Comparison of ENCODE assay signal across 8 mouse cellular contexts in genomic region chr6:82705221-82705620, GRCm38 (mm10). TPM values are rescaled to one million over a fixed set of nuclear protein-coding genes. Genes with fewer than 3 reads are reported as not detected.
DNase-seq lines count a peak whose midpoint lies in the region; ATAC-seq and TF ChIP-seq lines count a peak whose summit lies in the region.

TSS of gene Pole4 (minus strand) at chr6:82705365.

- H3K27me3 ChIP-seq in testis, adult 2 months (ENCODE audit: control insufficient read depth, insufficient read depth, low read length), result no peaks in the 10 kb centered on the region
- H3K27me3 ChIP-seq in limb, embryonic 12.5 days, result no peaks in the 10 kb centered on the region; the same call in 1 of the 2 replicates

- H3K36me3 ChIP-seq in testis, adult 2 months (ENCODE audit: control insufficient read depth, insufficient read depth, low read length), result no peaks in the 10 kb centered on the region
- no peaks in the 10 kb centered on the region for H3K36me3 ChIP-seq in limb, embryonic 12.5 days

- WGBS in limb, embryonic 12.5 days, result 70% methylated on average over 5 of the region's 5 CpGs
- WGBS in olfactory bulb, adult 2 months, result 87% methylated on average over 5 of the region's 5 CpGs

- H3K27ac ChIP-seq in testis, adult 2 months (ENCODE audit: control insufficient read depth, insufficient read depth, low read depth, low read length), result no peak within 1 kb of the TSS
- H3K27ac ChIP-seq in limb, embryonic 12.5 days, result no peak within 1 kb of the TSS
- no peak within 1 kb of the TSS for H3K27ac ChIP-seq in olfactory bulb, adult 2 months (ENCODE audit: insufficient read depth, low read depth, low read length)

- H3K4me1 ChIP-seq in testis, adult 2 months (ENCODE audit: control insufficient read depth, insufficient read depth, low read length), result peaks cover 2% of the 10 kb centered on the region; the same call in 1 of the 2 replicates
- no peaks in the 10 kb centered on the region for H3K4me1 ChIP-seq in limb, embryonic 12.5 days (replicated peaks)
- H3K4me1 ChIP-seq in olfactory bulb, adult 2 months (ENCODE audit: control insufficient read depth, insufficient read depth, low read length), result no peaks in the 10 kb centered on the region

- no peak for DNase-seq in testis, postnatal 14 days (ENCODE audit: low spot score)
- no peak for DNase-seq in heart, postnatal 14 days
- DNase-seq in frontal cortex, postnatal 14 days (ENCODE audit: low spot score in 2 of 2), result no peak
- DNase-seq in ovary, adult 18-20 months (ENCODE audit: low spot score), result no peak

- H3K4me3 ChIP-seq in testis, adult 2 months (ENCODE audit: control insufficient read depth, low read depth, low read length), result no peak within 1 kb of the TSS
- H3K4me3 ChIP-seq in limb, embryonic 12.5 days (replicated peaks), result no peak within 1 kb of the TSS
- no peak within 1 kb of the TSS for H3K4me3 ChIP-seq in olfactory bulb, adult 2 months (ENCODE audit: insufficient read depth, low read depth, low read length)

- H3K4me2 ChIP-seq in limb, embryonic 12.5 days, result no peak within 1 kb of the TSS

- TF ChIP-seq CTCF in testis, adult 2 months (IDR thresholded peaks at IDR 0.05; ENCODE audit: control insufficient read depth, insufficient read depth, insufficient replicate concordance, low read depth, low read length), result no peak
- no peak for TF ChIP-seq CTCF in olfactory bulb, adult 2 months (IDR thresholded peaks at IDR 0.05; ENCODE audit: insufficient read depth, low read depth, low read length)

- intact Hi-C loops in heart, postnatal 14 days (cut with DNase I), result loop anchor here (10.0 kb wide), 1 partner anchor 590 kb away; no protein-coding TSS in a partner anchor

- ATAC-seq in erythroblast, adult 5-6 weeks (replicated peaks; ENCODE audit: low FRiP score, poor library complexity, severe bottlenecking), result no peak
- ATAC-seq in limb, embryonic 12.5 days (ENCODE audit: insufficient number of reproducible peaks, insufficient read depth, low FRiP score, low TSS enrichment, low read depth), result no peak

- no peak within 1 kb of the TSS for H3K9ac ChIP-seq in limb, embryonic 12.5 days (replicated peaks)

- H3K9me3 ChIP-seq in limb, embryonic 12.5 days, result no peaks in the 10 kb centered on the region

- no peak for TF ChIP-seq POLR2A in testis, adult 2 months (IDR thresholded peaks at IDR 0.05; ENCODE audit: control insufficient read depth, low read depth, low read length)
- TF ChIP-seq POLR2A in olfactory bulb, adult 2 months (IDR thresholded peaks at IDR 0.05; ENCODE audit: insufficient read depth, low read depth, low read length), result no peak

RNA-seq across cellular contexts. Expression of gene Pole4, which starts in this region (rescaled TPM):
- polyA plus RNA-seq in testis, adult 2 months (2012; rRNA removed), result 11.6 and 16.4 TPM in 2 replicates
- 13.8 and 21.9 TPM in 2 replicates for total RNA-seq in erythroblast, adult 5-6 weeks (2015; ENCODE audit: low replicate concordance)
- 12.8 and 21.9 TPM in 2 replicates for total RNA-seq in erythroblast, adult 5-6 weeks (2017; ENCODE audit: low replicate concordance)
- total RNA-seq in heart, postnatal 14 days (2021), result 10 to 100 TPM; 16.2 to 21.1 TPM
- polyA plus RNA-seq in limb, embryonic 12.5 days (2016; fragmentation: Nextera tagmentation; extraction: Ambion mirVana), result 101 and 104 TPM in 2 replicates
- polyA plus RNA-seq in olfactory bulb, adult 2 months (2012; ENCODE audit: insufficient read depth, insufficient read length, low replicate concordance, missing spikeins), result not detected in 2 replicates
